Mouse (Mus musculus): ENCODE measurements around the gene Dnal1. TPM values are rescaled to one million over a fixed set of nuclear protein-coding genes. Genes with fewer than 3 reads are reported as not detected.

Dnal1 gene
- polyA plus RNA-seq, 1 experiment from 2014 or later, result 9.6 TPM

GRCm38 (mm10) chr12:84153414-84153813 lies 39.2 kb downstream of the Dnal1 start:
- no peak overlapping the region for H3K4me2 ChIP-seq (replicated peaks)
- no peaks in the 10 kb centered on the region for H3K27me3 ChIP-seq
- WGBS, result 76% methylated on average over 6 of the region's 6 CpGs
- no peak overlapping the region for H3K27ac ChIP-seq (replicated peaks)
- no peak overlapping the region for H3K4me3 ChIP-seq
- no peak for ATAC-seq (replicated peaks)
- peaks cover 21% of the 10 kb centered on the region; the same call in 1 of the 2 replicates for H3K36me3 ChIP-seq
- peaks cover 5% of the 10 kb centered on the region; the same call in 1 of the 2 replicates for H3K4me1 ChIP-seq
- no peak overlapping the region for H3K9ac ChIP-seq (replicated peaks)
- no peaks in the 10 kb centered on the region for H3K9me3 ChIP-seq

GRCm38 (mm10) chr12:84154786-84155522 lies 40.8 kb downstream of the Dnal1 start:
- 73% methylated on average over 11 of the region's 11 CpGs for WGBS
- H3K4me1 ChIP-seq, result no peaks in the 10 kb centered on the region
- no peak overlapping the region for H3K27ac ChIP-seq (replicated peaks)
- no peak for ATAC-seq (replicated peaks)
- H3K9ac ChIP-seq (replicated peaks), result no peak overlapping the region
- no peak overlapping the region for H3K4me2 ChIP-seq (replicated peaks)
- no peak overlapping the region for H3K4me3 ChIP-seq
- peaks cover 28% of the 10 kb centered on the region; the same call in 1 of the 2 replicates for H3K36me3 ChIP-seq
- no peaks in the 10 kb centered on the region for H3K27me3 ChIP-seq
- H3K9me3 ChIP-seq, result no peaks in the 10 kb centered on the region

DNA sequence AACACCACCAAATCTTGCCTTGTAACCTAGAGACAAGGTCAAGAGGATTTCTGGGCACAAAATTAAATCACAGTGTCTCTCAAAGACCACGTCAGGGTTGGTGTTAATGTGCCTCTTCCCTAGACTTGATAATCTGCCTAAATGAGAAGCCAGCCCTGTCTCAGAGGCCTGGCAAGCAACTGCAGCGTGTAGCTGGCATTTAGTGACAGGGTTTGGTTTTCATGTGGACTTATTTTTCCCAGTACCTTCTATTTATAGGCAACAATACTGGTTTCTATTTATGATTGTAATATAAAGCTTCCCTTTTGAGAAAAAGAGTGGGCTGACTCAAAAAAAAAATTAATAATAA lies 41.3 kb downstream of the Dnal1 start:
- no peak overlapping the region for H3K4me2 ChIP-seq (replicated peaks)
- ATAC-seq (replicated peaks), result no peak
- no peaks in the 10 kb centered on the region for H3K4me1 ChIP-seq
- no peak overlapping the region for H3K4me3 ChIP-seq
- whole genome bisulfite sequencing, result 81% methylated on average over 2 of the region's 2 CpGs
- H3K9ac ChIP-seq (replicated peaks), result no peak overlapping the region
- no peaks in the 10 kb centered on the region for H3K9me3 ChIP-seq
- no peak overlapping the region for H3K27ac ChIP-seq (replicated peaks)
- no peaks in the 10 kb centered on the region for H3K27me3 ChIP-seq
- H3K36me3 ChIP-seq, result peaks cover 28% of the 10 kb centered on the region; the same call in 1 of the 2 replicates

- ATAC-seq (replicated peaks), result no peak
- Histone ChIP-seq H3K4me3 (no peak overlapping the region), H3K9me3 (no peaks in the 10 kb centered on the region), H3K27ac (replicated peaks) (no peak overlapping the region), H3K9ac (replicated peaks) (no peak overlapping the region), H3K27me3 (no peaks in the 10 kb centered on the region), H3K4me1 (no peaks in the 10 kb centered on the region), H3K36me3 (peaks cover 28% of the 10 kb centered on the region; the same call in 1 of the 2 replicates), H3K4me2 (replicated peaks) (no peak overlapping the region)
- WGBS, result 93% methylated on average over 18 of the region's 18 CpGs
These were observed 42.0 kb downstream of the Dnal1 start for GRCm38 (mm10) chr12:84156210-84156609.

GRCm38 (mm10) chr12:84158156-84158555 lies 44.0 kb downstream of the Dnal1 start:
- peaks cover 28% of the 10 kb centered on the region; the same call in 1 of the 2 replicates for H3K36me3 ChIP-seq
- 91% methylated on average over 14 of the region's 14 CpGs for WGBS

GRCm38 (mm10) chr12:84160491-84160890 lies 46.3 kb downstream of the Dnal1 start:
- Histone ChIP-seq H3K27me3 (no peaks in the 10 kb centered on the region), H3K9me3 (no peaks in the 10 kb centered on the region), H3K4me2 (replicated peaks) (no peak overlapping the region), H3K9ac (replicated peaks) (no peak overlapping the region), H3K36me3 (peaks cover 24% of the 10 kb centered on the region; the same call in 1 of the 2 replicates), H3K27ac (replicated peaks) (no peak overlapping the region), H3K4me1 (no peaks in the 10 kb centered on the region), H3K4me3 (no peak overlapping the region)
- WGBS, result 93% methylated on average over 8 of the region's 8 CpGs
- ATAC-seq (replicated peaks), result no peak

More at GRCm38 (mm10) chr12:84158156-84158555, 44.0 kb downstream of the Dnal1 start:
- Histone ChIP-seq H3K27me3 (no peaks in the 10 kb centered on the region), H3K9me3 (no peaks in the 10 kb centered on the region), H3K27ac (replicated peaks) (no peak overlapping the region), H3K9ac (replicated peaks) (no peak overlapping the region), H3K4me1 (no peaks in the 10 kb centered on the region), H3K4me2 (replicated peaks) (no peak overlapping the region), H3K4me3 (no peak overlapping the region)
- ATAC-seq (replicated peaks), result no peak

- whole genome bisulfite sequencing, result 75% methylated on average over 8 of the region's 8 CpGs
- no peak for ATAC-seq (replicated peaks)
- H3K4me1 ChIP-seq, result no peaks in the 10 kb centered on the region
- no peaks in the 10 kb centered on the region for H3K27me3 ChIP-seq
- no peaks in the 10 kb centered on the region for H3K9me3 ChIP-seq
- peaks cover 23% of the 10 kb centered on the region; the same call in 1 of the 2 replicates for H3K36me3 ChIP-seq
- H3K4me3 ChIP-seq, result no peak overlapping the region
- no peak overlapping the region for H3K9ac ChIP-seq (replicated peaks)
- no peak overlapping the region for H3K4me2 ChIP-seq (replicated peaks)
- no peak overlapping the region for H3K27ac ChIP-seq (replicated peaks)
These were observed 47.0 kb downstream of the Dnal1 start for GRCm38 (mm10) chr12:84161116-84161515.

DNA sequence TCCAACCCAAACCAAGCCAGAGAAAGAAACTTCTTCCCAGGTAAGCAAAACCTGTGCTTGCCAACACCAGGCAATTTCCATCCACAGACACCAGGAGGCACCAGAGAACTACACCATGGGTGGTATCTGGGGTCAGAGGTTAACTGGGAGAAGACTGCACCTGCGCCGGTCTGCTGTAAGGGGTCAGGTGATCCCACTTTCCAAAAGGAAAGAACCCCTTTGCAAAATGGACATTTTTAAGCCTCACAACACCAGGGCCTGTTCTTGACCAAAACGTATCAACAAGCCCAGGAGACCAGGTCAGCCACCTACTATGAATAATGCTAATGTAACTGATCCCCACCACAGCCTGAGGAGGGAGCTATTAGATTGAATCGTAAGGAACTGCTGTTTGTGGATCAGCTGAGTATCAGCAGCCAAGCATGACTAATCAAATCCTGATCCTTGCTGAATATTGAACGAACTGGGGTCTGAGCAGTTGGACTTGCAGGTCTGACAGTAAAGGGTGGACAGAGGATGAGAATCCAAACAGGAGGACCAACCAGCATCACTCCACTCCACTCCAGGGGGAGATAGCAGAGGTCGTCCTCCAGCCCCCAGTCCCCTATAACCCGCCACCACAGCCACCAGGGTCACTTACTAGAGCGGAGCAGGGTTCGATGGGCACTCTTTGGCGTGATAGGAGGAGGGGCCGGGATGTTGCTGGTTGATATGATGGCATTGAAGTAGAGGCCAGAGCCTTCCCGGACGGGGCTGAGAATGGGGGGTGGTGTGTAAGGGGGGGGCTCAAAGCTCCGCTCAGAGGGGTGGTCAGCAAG lies 47.7 kb downstream of the Dnal1 start:
- H3K27ac ChIP-seq (replicated peaks), result no peak overlapping the region
- H3K4me1 ChIP-seq, result no peaks in the 10 kb centered on the region
- H3K4me3 ChIP-seq, result no peak overlapping the region
- peaks cover 19% of the 10 kb centered on the region; the same call in 1 of the 2 replicates for H3K36me3 ChIP-seq
- 0 out of 2 replicates have a peak, but pooled peaks have one; percentile 19 for ATAC-seq (replicated peaks)
- H3K4me2 ChIP-seq (replicated peaks), result no peak overlapping the region
- no peaks in the 10 kb centered on the region for H3K27me3 ChIP-seq
- no peak overlapping the region for H3K9ac ChIP-seq (replicated peaks)
- no peaks in the 10 kb centered on the region for H3K9me3 ChIP-seq
- 71% methylated on average over 14 of the region's 14 CpGs for WGBS

GRCm38 (mm10) chr12:84163133-84163532 lies 49.0 kb downstream of the Dnal1 start:
- no peak for ATAC-seq (replicated peaks)
- H3K27ac ChIP-seq (replicated peaks), result no peak overlapping the region
- WGBS, result 82% methylated on average over 9 of the region's 9 CpGs
- no peaks in the 10 kb centered on the region for H3K4me1 ChIP-seq
- no peak overlapping the region for H3K9ac ChIP-seq (replicated peaks)
- no peaks in the 10 kb centered on the region for H3K9me3 ChIP-seq
- no peak overlapping the region for H3K4me2 ChIP-seq (replicated peaks)
- H3K4me3 ChIP-seq, result no peak overlapping the region
- no peaks in the 10 kb centered on the region for H3K27me3 ChIP-seq
- peaks cover 10% of the 10 kb centered on the region; the same call in 1 of the 2 replicates for H3K36me3 ChIP-seq

DNA sequence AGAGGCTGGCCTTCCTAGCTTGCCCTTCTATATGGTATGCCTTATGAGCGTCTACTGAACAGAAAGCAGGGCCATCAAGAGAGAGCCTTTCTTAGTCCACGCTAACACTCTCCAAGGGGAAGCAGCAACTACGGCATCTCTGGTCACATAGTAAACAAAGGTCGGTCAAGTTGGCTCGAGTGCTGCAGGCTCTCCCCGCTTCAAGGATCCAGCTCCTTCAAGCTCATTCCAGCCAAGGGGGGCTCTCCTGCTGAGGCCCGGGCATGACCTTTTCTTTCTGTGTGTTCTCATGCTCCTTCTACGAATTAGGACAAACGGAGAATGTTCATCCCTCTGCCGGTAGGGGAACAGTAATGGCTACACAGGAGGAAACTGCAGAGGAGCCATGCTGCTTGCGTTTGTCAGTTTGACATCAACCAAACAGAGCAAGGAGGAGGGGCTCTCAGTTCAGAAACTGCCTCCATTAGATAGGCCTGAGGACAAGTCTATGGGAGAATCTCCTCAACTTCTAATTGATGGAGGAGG lies 49.5 kb downstream of the Dnal1 start:
- H3K4me3 ChIP-seq, result no peak overlapping the region
- ATAC-seq (replicated peaks), result no peak
- 82% methylated on average over 11 of the region's 11 CpGs for WGBS
- no peak overlapping the region for H3K4me2 ChIP-seq (replicated peaks)
- peaks cover 5% of the 10 kb centered on the region; the same call in 1 of the 2 replicates for H3K36me3 ChIP-seq
- H3K9me3 ChIP-seq, result no peaks in the 10 kb centered on the region
- H3K9ac ChIP-seq (replicated peaks), result no peak overlapping the region
- no peak overlapping the region for H3K27ac ChIP-seq (replicated peaks)
- no peaks in the 10 kb centered on the region for H3K27me3 ChIP-seq
- no peaks in the 10 kb centered on the region for H3K4me1 ChIP-seq

DNA sequence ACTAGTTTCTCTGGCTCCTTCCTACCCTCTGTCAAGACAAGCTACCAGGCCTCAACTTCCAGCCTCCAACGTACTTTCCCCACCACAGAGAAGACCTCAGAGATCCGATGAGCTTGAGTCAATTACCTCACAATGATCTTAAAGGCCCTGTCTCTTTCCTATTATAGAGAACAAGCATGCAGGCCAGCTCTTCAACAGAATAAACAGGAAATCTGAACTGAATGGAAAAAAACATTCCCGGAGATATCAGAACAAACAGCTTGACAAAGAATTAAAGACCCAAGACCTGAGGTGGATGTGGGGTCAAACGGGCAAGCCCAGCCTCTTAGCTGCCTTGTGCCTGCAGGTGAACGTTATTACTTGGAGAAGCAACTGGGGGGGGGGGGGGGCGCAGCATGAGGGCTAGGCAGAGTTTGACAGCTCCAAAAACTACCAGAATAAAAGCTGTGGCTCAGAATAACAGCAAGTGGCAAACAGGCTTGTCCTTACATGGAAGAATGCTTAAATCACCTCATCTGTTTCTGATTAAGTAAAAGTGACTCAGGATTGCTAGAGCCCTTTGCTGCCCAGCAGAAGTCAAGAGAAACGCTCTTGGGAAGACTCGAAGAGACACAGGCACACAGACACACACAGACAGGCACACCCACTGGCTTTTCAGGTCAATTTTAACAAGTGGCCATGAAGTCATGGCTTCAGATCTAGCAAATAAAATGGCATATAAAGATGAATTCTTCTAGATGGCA lies 51.6 kb downstream of the Dnal1 start:
- H3K4me2 ChIP-seq (replicated peaks), result no peak overlapping the region
- WGBS, result 78% methylated on average over 8 of the region's 8 CpGs
- H3K27me3 ChIP-seq, result no peaks in the 10 kb centered on the region
- no peak overlapping the region for H3K9ac ChIP-seq (replicated peaks)
- no peaks in the 10 kb centered on the region for H3K4me1 ChIP-seq
- no peaks in the 10 kb centered on the region for H3K9me3 ChIP-seq
- no peaks in the 10 kb centered on the region for H3K36me3 ChIP-seq
- H3K4me3 ChIP-seq, result no peak overlapping the region
- H3K27ac ChIP-seq (replicated peaks), result no peak overlapping the region
- no peak for ATAC-seq (replicated peaks)

Measured in forebrain, embryonic 15.5 days (tissue).